Mouse (Mus musculus): ENCODE data around the gene Napa.

DNA sequence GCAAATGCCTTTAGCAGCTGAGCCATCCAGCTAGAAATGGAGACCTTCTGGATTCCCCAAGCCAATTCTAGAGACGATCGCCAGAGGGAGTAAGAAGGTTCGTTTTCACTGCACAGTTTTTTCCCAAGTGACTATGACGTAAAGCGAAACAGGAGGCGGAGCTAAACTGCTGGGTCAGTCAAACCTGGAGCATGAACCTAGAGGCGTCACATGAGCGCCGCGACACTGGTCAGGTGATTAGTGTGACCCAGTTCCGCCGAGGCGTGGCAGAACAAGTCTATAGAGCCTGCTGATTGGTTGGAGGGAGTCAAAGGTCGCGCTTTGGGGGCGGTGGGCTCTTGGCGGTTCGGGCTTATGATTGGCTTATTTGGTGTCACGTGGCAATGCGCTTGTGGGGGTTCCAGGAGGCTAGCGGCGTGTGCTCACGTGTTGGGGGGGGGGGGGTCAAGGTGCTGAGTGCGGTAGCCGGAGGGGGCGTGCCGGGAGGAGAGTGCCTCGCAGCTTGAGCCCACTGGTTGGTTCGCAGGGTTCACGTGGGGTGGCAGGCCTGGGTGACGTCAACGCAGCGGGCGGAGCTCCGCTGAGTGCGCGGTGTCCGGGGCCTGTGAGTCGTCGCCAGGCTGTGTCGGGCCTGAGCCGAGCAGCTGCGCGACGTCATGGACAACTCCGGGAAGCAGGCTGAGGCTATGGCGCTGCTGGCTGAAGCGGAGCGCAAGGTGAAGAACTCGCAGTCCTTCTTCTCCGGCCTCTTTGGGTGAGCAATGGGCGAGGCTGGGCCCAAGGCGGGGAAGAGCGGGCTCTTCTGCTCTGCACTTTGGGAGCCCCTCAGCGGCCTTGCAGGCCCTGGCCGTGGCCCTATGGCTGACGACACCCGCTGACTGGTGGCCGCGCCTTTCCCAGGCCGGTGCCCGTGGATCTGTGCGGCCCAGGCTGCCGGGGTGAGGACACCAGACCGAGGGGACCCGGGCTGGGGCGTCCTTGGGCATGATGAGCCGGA, at the start of gene Napa:
- TF ChIP-seq CTCF (IDR thresholded peaks at IDR 0.05; ENCODE audit: control insufficient read depth, insufficient read depth, insufficient replicate concordance, low read depth, low read length), result peak; percentile 26; the same call in 1 of the 2 replicates
- peak; percentile 97 for TF ChIP-seq POLR2A (IDR thresholded peaks at IDR 0.05; ENCODE audit: control insufficient read depth, low read depth, low read length)

Data from testis, adult 2 months (tissue).